Mouse (Mus musculus) forebrain, embryonic 14.5 days (tissue): Measurements from ENCODE around the gene Pigp. TPM values are rescaled to one million over a fixed set of nuclear protein-coding genes. Genes with fewer than 3 reads are reported as not detected.
A peak's percentile ranks its signal among the peaks of the same experiment; 100 is the strongest.

Experiments
- ATAC-seq: fragments of 200-750 bp; cut with Nextera tagmentation; 2 replicates; pipeline ENCODE4 v1.8.0; 2017; ENCODE audit warnings: mild to moderate bottlenecking, moderate library complexity
- DNase-seq: peaks from one replicate; pipeline ENCODE4 v3.0.0-alpha.2; 2015; ENCODE audit warnings: low spot score
- H3K27ac ChIP-seq: fragments of 300-500 bp; sonication (generic); 2 replicates; pipeline ENCODE4 v1.5.1; 2014; ENCODE audit warnings: low read depth, mild to moderate bottlenecking, control low read depth, low read length, moderate library complexity
- H3K27me3 ChIP-seq: fragments of 300-500 bp; sonication (generic); replicated peaks from 2 replicates; pipeline ENCODE4 v1.6.1; 2014; ENCODE audit warnings: low read length, control low read depth, mixed read lengths; ENCODE audit not compliant: control insufficient read depth, insufficient read depth
- H3K36me3 ChIP-seq: fragments of 300-500 bp; sonication (generic); 2 replicates; pipeline ENCODE4 v1.6.1; 2014; ENCODE audit warnings: low read length, control low read depth; ENCODE audit not compliant: control insufficient read depth, insufficient read depth
- H3K4me1 ChIP-seq: fragments of 300-500 bp; sonication (generic); 2 replicates; pipeline ENCODE4 v1.6.1; 2014; ENCODE audit warnings: antibody characterized with exemption, low read length, control low read depth; ENCODE audit not compliant: control insufficient read depth, insufficient read depth
- H3K4me2 ChIP-seq: fragments of 300-500 bp; sonication (generic); 2 replicates; pipeline ENCODE4 v1.6.1; 2014; ENCODE audit warnings: mild to moderate bottlenecking, control low read depth, low read length
- H3K4me3 ChIP-seq: fragments of 300-500 bp; sonication (generic); 2 replicates; pipeline ENCODE4 v1.5.1; 2014; ENCODE audit warnings: low read depth, low read length, control low read depth
- H3K9ac ChIP-seq: fragments of 300-500 bp; sonication (generic); 2 replicates; pipeline ENCODE4 v1.6.1; 2014; ENCODE audit warnings: mild to moderate bottlenecking, low read length, control low read depth, moderate library complexity
- H3K9me3 ChIP-seq: fragments of 300-500 bp; sonication (generic); replicated peaks from 2 replicates; pipeline ENCODE4 v1.6.1; 2016; ENCODE audit warnings: low read length, control low read depth, mixed read lengths; ENCODE audit not compliant: control insufficient read depth
- WGBS: fragments of 180-500 bp; shearing (Covaris S2); extraction: QIAGEN DNeasy Blood & Tissue Kit; methylation state at CpG from one replicate; pipeline ENCODE4 v1.1.7; 2014; 5-methylcytosine and 5-hydroxymethylcytosine counted together
- polyA plus RNA-seq: library from polyadenylated mRNA; unstranded; fragments of >200 nt; fragmentation: Nextera tagmentation; extraction: Ambion mirVana; gene quantifications from 2 replicates; pipeline ENCODE4 v1.2.1, GENCODE M21; 2014

Gene Pigp
- polyA plus RNA-seq, 1 experiment from 2014 or later: 133 TPM

DNA sequence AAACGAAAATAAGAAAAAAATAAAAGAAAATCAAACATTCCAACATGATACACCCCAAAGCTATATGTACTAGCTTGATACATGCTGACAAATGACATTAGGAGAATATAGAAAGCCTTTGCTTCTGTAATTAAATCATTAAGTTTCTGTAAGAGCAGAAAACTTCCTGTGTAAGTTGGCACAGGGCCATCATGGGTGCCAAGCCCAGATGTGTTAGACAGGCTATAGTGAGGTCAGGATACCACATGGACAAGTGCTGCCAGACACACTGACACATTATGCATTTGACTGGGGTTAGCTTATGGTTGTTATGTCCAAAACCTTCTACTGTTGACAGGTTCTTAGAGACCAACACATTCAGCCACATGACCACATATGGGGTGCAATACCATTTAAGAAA is 56.4 kb downstream of the Pigp start:
- no peak overlapping the region for H3K4me2 ChIP-seq
- ATAC-seq: no peak
- no peak overlapping the region for H3K27ac ChIP-seq
- peaks cover 14% of the 10 kb centered on the region for H3K4me1 ChIP-seq
- H3K36me3 ChIP-seq: no peaks in the 10 kb centered on the region
- WGBS: 38% methylated on average over 1 of the region's 1 CpGs
- no peak overlapping the region for H3K9ac ChIP-seq
- H3K4me3 ChIP-seq: no peak overlapping the region
- no peaks in the 10 kb centered on the region for H3K9me3 ChIP-seq
- no peaks in the 10 kb centered on the region for H3K27me3 ChIP-seq
- DNase-seq: no peak

DNA sequence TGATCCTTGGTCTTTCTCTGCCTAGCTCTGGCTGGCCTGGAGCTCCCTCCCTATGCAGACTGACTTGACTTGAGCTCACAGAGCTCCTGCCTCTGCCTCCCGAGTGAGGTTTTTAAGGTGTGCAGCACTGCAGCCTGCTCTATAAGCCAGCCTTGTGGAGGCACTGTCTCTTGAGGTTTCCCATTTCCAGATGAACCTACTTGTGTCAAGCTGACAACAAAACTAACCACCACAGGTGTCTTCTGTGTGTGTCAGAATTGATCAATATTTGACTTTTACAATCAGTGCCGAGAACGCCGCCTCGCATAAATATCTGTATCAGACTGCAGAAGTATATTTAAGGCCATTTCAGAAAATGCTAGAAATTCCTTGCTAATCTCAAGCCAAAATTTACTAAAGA is 57.0 kb downstream of the Pigp start:
- Histone ChIP-seq H3K4me2 (no peak overlapping the region), H3K9me3 (no peaks in the 10 kb centered on the region), H3K9ac (no peak overlapping the region), H3K4me3 (no peak overlapping the region), H3K36me3 (no peaks in the 10 kb centered on the region), H3K27me3 (no peaks in the 10 kb centered on the region), H3K27ac (peak overlapping the region; percentile 99; the same call in 1 of the 2 replicates), H3K4me1 (peaks cover 14% of the 10 kb centered on the region)
- ATAC-seq (no peak), DNase-seq (no peak)
- WGBS: 93% methylated on average over 5 of the region's 5 CpGs

DNA sequence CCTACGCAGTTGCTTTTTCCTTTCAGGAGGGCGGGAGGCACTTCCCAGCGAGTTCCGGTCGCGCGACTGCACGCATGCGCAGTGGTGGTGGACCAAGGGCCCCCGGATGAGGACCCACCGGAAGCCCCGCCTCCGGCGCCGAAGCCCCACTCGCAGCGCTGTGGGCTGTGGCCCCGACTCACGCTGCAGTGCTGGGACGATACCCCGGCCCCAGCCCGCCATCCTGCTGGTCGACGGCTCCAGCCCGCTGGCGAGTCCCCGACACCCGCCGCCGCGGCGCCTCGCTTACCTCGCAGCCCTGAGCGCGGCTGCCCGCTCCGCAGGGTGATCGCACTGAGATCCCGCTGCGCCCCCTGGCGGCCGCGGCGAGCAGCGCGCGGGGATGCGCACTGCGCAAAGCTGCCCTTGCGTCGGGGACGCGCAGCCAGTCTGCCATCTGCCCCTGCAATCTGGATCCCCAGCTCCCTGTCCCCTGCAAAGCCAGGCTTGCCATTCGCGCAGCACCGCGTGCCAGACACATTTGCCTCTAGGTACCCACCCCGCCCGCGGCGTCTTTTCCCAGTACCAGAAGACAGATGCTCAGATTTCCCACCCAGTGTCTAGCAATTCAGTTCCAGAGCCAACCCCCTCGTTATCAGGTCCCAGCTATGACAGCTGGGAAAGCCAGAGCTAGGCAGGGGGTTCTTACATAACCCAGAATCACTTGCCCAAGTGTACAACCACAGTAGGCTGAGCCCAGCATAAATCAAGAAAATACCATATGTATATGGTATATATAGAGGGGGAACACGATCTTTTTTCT is 58.2 kb downstream of the Pigp start, which contains the start of gene Hlcs:
Hlcs (minus strand) TSS at position 343 of the 802 bp plus-strand sequence.
- Histone ChIP-seq H3K27ac (peak within 1 kb of the TSS; percentile 99), H3K4me2 (peak within 1 kb of the TSS; percentile 58), H3K9me3 (no peaks in the 10 kb centered on the region), H3K4me1 (peaks cover 14% of the 10 kb centered on the region), H3K9ac (peak within 1 kb of the TSS; percentile 80), H3K27me3 (no peaks in the 10 kb centered on the region), H3K36me3 (no peaks in the 10 kb centered on the region), H3K4me3 (peak within 1 kb of the TSS; percentile 56)
- peak; percentile 98 for DNase-seq
- under 1% methylated on average over 61 of the region's 64 CpGs for WGBS
- ATAC-seq: peak; percentile 93

DNA sequence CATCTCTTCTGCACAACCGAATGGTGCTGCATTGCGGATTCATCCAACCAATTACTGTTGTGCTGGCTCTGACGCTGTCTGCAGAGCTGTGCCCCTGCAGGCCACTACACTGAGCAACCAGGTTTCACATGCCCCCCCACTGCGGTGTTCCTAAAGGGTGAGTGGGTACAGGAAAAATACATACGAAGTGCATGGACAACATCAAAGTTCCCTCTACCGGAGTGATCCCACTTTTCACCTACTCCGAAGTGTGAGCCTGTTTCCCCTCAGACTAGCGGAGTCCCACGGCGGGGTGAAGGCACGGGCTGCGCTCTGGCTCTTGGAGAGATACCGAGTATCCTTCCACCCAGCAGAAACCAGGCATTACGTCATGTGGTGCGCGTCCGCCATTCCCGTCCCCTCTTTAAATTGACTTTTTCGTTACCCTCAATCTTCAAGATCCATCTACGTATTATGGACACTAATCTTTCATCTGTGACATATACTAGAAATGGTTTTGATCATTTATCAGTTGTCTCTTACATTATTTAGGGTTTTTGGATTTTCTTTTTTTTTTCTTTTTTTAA is 58.9 kb downstream of the Pigp start:
- DNase-seq (peak; percentile 96), ATAC-seq (peak; percentile 85)
- H3K27me3 ChIP-seq: no peaks in the 10 kb centered on the region
- no peaks in the 10 kb centered on the region for H3K9me3 ChIP-seq
- peak overlapping the region; percentile 99 for H3K27ac ChIP-seq
- WGBS: under 1% methylated on average over 20 of the region's 20 CpGs
- H3K4me1 ChIP-seq: peaks cover 14% of the 10 kb centered on the region
- H3K4me2 ChIP-seq: peak overlapping the region; percentile 58
- H3K4me3 ChIP-seq: peak overlapping the region; percentile 56
- H3K36me3 ChIP-seq: no peaks in the 10 kb centered on the region
- peak overlapping the region; percentile 80 for H3K9ac ChIP-seq

DNA sequence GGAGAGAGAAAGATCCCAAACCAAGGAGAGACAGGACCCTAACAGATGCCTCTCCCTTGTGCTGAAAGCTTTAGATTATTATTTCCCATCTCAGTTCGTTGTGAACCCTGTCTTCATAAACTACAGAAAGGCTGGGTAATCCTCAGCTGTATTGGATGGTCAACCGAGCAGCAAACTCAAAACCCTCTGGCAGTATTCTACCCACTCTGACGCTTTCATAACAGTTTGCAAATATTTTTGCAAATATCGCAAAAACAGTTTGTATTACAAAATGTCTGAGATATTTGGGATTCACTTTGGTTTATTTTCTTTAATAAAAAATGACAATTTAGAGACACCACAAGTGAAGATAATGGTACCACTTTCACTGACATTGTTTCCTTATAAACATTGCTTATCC is 59.7 kb downstream of the Pigp start:
- Histone ChIP-seq H3K9me3 (no peaks in the 10 kb centered on the region), H3K27ac (peak overlapping the region; percentile 99), H3K27me3 (no peaks in the 10 kb centered on the region), H3K36me3 (no peaks in the 10 kb centered on the region), H3K9ac (peak overlapping the region; percentile 80; the same call in 1 of the 2 replicates), H3K4me3 (peak overlapping the region; percentile 56), H3K4me1 (peaks cover 14% of the 10 kb centered on the region), H3K4me2 (peak overlapping the region; percentile 58)
- DNase-seq: no peak
- no peak for ATAC-seq
- WGBS: 67% methylated on average over 4 of the region's 4 CpGs

DNA sequence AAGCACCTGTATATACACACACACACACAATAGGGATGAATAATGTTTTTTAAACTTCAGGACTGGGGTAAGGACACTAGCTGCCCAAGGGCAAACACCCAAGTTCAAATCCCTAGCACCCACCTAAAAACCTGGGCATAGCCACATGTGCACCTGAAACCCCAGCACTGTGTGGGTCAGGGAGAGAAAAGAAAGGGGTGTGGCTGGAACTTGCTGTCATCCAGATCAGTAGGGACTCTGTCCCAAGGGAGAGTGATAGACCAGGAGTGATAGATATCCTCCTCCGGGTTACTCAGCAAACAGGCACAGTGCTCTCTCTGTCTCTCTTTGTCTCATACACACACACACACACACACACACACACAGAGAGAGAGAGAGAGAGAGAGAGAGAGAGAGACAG is 60.2 kb downstream of the Pigp start:
- H3K9ac ChIP-seq: peak overlapping the region; percentile 42; the same call in 1 of the 2 replicates
- no peak overlapping the region for H3K4me3 ChIP-seq
- H3K27ac ChIP-seq: no peak overlapping the region; the same call in 1 of the 2 replicates
- no peaks in the 10 kb centered on the region for H3K9me3 ChIP-seq
- ATAC-seq (no peak), DNase-seq (no peak)
- no peaks in the 10 kb centered on the region for H3K36me3 ChIP-seq
- H3K4me1 ChIP-seq: peaks cover 14% of the 10 kb centered on the region
- H3K27me3 ChIP-seq: no peaks in the 10 kb centered on the region
- H3K4me2 ChIP-seq: peak overlapping the region; percentile 58; the same call in 1 of the 2 replicates
- 74% methylated on average over 1 of the region's 1 CpGs for WGBS

DNA sequence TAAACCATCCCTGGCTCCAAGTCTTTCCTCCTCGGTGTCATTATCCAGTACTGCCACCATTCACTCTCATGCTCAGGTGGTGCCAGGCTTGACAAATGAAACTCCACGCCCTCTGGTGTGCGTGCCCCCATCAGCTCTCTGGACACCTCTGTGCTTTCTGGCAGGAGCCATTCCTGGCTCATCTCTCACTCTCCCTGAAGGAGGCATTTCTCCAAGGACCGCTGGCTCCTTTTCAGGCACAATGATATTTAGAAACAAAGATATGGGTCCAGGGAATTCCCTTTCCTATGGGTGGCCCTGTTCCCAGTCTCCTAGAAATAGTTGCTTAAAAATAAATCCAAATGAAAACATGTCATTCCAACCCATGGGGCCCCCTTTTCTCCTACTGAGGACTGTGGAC is 62.6 kb downstream of the Pigp start:
- no peak overlapping the region for H3K9ac ChIP-seq
- no peak for DNase-seq
- H3K27me3 ChIP-seq: no peaks in the 10 kb centered on the region
- WGBS: 94% methylated on average over 4 of the region's 4 CpGs
- H3K27ac ChIP-seq: no peak overlapping the region
- H3K9me3 ChIP-seq: no peaks in the 10 kb centered on the region
- peaks cover 9% of the 10 kb centered on the region for H3K4me1 ChIP-seq
- ATAC-seq: no peak
- no peak overlapping the region for H3K4me3 ChIP-seq
- H3K4me2 ChIP-seq: no peak overlapping the region
- H3K36me3 ChIP-seq: no peaks in the 10 kb centered on the region
